Mouse (Mus musculus) thymus, adult 2 months (tissue): ENCODE measurements around the gene Arhgap24. TPM values are rescaled to one million over a fixed set of nuclear protein-coding genes. Genes with fewer than 3 reads are reported as not detected.

ENCODE experiments used
- DNase-seq: peaks from one replicate; pipeline ENCODE4 v3.0.0; 2021
- H3K27ac ChIP-seq: fragments of 200-500 bp; 2 replicates; pipeline ENCODE4 v1.5.1; 2012; ENCODE audit warnings: low read length, control low read depth; ENCODE audit not compliant: control insufficient read depth, insufficient read depth
- H3K27me3 ChIP-seq: fragments of 200-500 bp; 2 replicates; pipeline ENCODE4 v1.6.1; 2012; ENCODE audit warnings: mild to moderate bottlenecking, low read length, moderate library complexity, mixed read lengths; ENCODE audit not compliant: control insufficient read depth, insufficient read depth
- H3K36me3 ChIP-seq: fragments of 200-500 bp; 2 replicates; pipeline ENCODE4 v1.6.1; 2012; ENCODE audit warnings: mild to moderate bottlenecking, low read length, moderate library complexity; ENCODE audit not compliant: control insufficient read depth, insufficient read depth
- H3K4me1 ChIP-seq: fragments of 200-500 bp; replicated peaks from 2 replicates; pipeline ENCODE4 v1.6.1; 2012; ENCODE audit warnings: low read length; ENCODE audit not compliant: control insufficient read depth, insufficient read depth
- H3K4me3 ChIP-seq: fragments of 200-500 bp; 2 replicates; pipeline ENCODE4 v1.5.1; 2012; ENCODE audit warnings: mild to moderate bottlenecking, low read length, control low read depth, moderate library complexity; ENCODE audit not compliant: control insufficient read depth, insufficient read depth
- CTCF ChIP-seq: fragments of 200-500 bp; IDR thresholded peaks from 2 replicates; pipeline ENCODE4 v1.5.1; 2012; ENCODE audit warnings: mild to moderate bottlenecking, control low read depth, low read length, moderate library complexity, borderline replicate concordance; ENCODE audit not compliant: control insufficient read depth, poor library complexity, insufficient read depth; ENCODE audit errors: extremely low read depth
- POLR2A ChIP-seq: fragments of 200-500 bp; IDR thresholded peaks from 2 replicates; pipeline ENCODE4 v1.6.1; 2012; ENCODE audit warnings: mild to moderate bottlenecking, low read length, control low read depth, moderate library complexity; ENCODE audit not compliant: control insufficient read depth, poor library complexity, insufficient read depth; ENCODE audit errors: extremely low read depth
- WGBS: fragments of 180-500 bp; shearing (Covaris S2); methylation state at CpG from one replicate; pipeline ENCODE4 v1.1.7; 2018; 5-methylcytosine and 5-hydroxymethylcytosine counted together
- polyA plus RNA-seq: library from polyadenylated mRNA; depleted of rRNA; stranded (reverse); fragments of >200 nt; gene quantifications from 2 replicates; pipeline ENCODE4 v1.2.3, GENCODE M21; 2012

The Arhgap24 gene
- polyA plus RNA-seq, 1 experiment = 4.5 TPM

DNA sequence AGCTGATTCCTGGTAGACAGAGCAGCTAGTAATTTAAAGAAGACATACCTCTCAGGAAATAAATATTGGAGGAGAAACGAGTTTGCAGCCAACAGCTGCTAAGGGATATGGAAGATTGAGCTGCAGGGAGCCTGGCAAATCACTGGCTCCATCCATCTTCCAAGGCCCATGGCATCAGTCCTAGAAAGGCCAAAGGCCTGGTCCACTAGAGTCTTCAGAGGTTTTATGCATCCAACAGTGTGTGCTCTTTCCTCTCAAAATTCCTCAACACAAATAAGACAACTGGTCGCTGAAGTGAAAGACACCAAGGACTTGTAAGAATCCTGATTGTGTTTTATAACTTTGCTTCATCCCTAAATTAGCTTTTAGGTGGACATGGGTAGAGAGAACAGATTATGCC lies 194.1 kb downstream of the Arhgap24 start:
- Histone ChIP-seq H3K27ac (no peak overlapping the region), H3K4me3 (no peak overlapping the region), H3K27me3 (no peaks in the 10 kb centered on the region), H3K4me1 (no peaks in the 10 kb centered on the region), H3K36me3 (no peaks in the 10 kb centered on the region)
- WGBS = 87% methylated on average over 2 of the region's 2 CpGs
- TF ChIP-seq POLR2A (no peak), CTCF (no peak)
- DNase-seq = no peak

DNA sequence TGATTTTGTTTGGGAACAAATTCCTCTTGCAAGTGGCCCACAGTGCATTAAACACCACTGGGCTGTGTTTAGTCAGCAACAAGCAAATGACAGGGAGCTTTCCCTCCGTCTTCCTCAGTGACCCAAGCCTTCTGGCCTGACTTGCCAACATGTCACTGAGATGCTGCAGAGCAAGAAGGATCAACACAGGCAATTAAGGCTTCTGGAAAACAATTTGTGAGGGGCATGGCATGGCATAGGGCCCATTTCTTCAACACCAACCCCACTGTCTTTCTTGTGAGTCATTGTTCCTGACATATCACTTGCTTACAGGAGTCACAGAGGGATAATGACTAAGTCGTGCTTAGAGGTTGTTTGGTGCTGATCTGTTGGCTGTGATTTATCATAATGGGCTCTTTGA lies 196.0 kb downstream of the Arhgap24 start:
- TF ChIP-seq CTCF (no peak), POLR2A (no peak)

DNA sequence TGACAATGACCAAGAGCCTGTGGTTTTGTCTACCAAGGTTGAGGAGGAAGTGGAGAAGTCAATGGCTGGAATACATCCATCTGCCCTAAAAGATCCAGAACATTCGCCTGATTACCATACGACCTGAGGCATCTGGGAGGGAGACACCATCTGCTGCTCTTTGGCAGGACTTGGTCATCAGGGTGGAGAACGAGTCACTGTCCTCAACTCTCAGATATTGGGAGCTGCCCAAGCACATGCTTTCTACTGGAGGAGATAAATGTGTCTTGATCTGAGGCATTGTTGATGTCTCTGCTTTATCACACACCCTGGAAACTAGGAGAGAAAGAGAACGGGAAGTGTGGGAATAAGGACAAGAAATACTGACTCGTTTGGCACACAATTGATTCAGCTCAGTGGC lies 206.5 kb downstream of the Arhgap24 start:
- Histone ChIP-seq H3K4me3 (no peak overlapping the region), H3K27me3 (no peaks in the 10 kb centered on the region), H3K27ac (no peak overlapping the region), H3K36me3 (no peaks in the 10 kb centered on the region), H3K4me1 (no peaks in the 10 kb centered on the region)
- 80% methylated on average over 5 of the region's 5 CpGs for WGBS
- no peak for TF ChIP-seq CTCF
- TF ChIP-seq POLR2A = no peak
- no peak for DNase-seq

More for the DNA sequence above, 196.0 kb downstream of the Arhgap24 start:
- Histone ChIP-seq H3K27me3 (no peaks in the 10 kb centered on the region), H3K4me3 (no peak overlapping the region), H3K27ac (no peak overlapping the region), H3K4me1 (no peaks in the 10 kb centered on the region), H3K36me3 (no peaks in the 10 kb centered on the region)
- DNase-seq = no peak
- 46% methylated on average over 2 of the region's 2 CpGs for WGBS

DNA sequence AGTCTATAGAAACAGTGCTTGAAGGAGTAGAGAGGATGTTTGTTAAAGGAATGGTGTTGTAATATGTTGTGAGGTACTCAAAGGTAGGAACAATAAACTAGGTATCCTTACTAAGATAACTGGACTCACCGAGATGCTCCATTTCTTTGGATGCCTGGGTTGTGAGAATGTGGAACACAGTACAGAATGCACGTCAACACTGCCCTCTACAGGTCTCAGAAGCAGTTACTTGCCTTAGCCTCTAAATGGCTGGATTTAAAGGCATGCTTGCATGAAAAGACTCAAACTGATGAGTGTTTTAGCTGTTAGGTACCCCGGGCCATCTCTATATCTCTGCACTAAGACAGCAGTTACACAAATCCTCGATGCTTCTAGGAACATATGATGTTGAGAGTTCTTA lies 211.3 kb downstream of the Arhgap24 start:
- 15% methylated on average over 4 of the region's 4 CpGs for WGBS
- no peak for TF ChIP-seq CTCF
- no peak for TF ChIP-seq POLR2A
- no peaks in the 10 kb centered on the region for H3K36me3 ChIP-seq
- peak; percentile 27 for DNase-seq
- no peaks in the 10 kb centered on the region for H3K27me3 ChIP-seq
- H3K27ac ChIP-seq = no peak overlapping the region
- H3K4me1 ChIP-seq = no peaks in the 10 kb centered on the region
- H3K4me3 ChIP-seq = no peak overlapping the region

DNA sequence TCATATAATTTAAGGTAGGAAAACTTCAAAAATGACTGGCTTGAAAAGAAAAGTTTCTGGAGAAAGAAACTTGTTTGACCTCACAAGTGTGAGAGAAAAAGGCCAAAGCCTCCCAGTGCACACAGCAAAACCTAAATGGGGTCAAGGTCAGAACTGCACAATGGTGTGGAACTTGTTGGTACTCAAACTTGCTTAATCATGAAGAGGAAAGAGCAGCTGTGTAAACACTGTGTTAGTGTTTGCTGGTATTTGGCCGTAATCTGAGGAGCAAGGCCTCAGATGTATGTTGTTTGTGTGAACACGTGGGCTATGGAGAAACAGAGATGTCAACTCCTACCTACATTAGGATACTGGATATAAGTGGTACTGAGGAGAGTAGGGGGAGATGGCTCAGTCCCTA lies 212.0 kb downstream of the Arhgap24 start:
- Histone ChIP-seq H3K27me3 (no peaks in the 10 kb centered on the region), H3K36me3 (no peaks in the 10 kb centered on the region), H3K4me3 (no peak overlapping the region), H3K27ac (no peak overlapping the region), H3K4me1 (no peaks in the 10 kb centered on the region)
- no peak for TF ChIP-seq CTCF
- TF ChIP-seq POLR2A = no peak
- no peak for DNase-seq
- WGBS = 96% methylated on average over 2 of the region's 2 CpGs

DNA sequence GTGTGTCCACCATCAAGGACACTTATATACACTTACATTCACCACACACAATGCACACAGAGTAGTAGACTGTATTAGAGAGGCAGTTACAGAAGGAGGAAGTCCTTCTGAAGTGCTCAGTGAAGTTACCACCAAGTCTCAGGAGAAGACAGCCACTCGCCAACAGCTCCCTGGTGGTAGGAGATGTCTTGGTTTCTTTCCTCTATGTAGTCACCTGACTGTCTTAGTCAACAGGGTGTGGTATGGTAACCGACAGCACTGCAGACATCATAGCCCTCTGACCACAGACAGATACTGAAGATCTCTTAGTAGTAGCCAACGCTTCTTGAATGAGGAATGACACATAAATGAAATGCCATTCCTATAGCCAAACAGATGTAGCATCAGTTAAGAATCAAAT lies 212.7 kb downstream of the Arhgap24 start:
- TF ChIP-seq POLR2A = no peak
- no peak for TF ChIP-seq CTCF
- no peak for DNase-seq
- Histone ChIP-seq H3K27me3 (no peaks in the 10 kb centered on the region), H3K4me3 (no peak overlapping the region), H3K27ac (no peak overlapping the region), H3K36me3 (no peaks in the 10 kb centered on the region), H3K4me1 (no peaks in the 10 kb centered on the region)
- WGBS = 28% methylated on average over 3 of the region's 3 CpGs

DNA sequence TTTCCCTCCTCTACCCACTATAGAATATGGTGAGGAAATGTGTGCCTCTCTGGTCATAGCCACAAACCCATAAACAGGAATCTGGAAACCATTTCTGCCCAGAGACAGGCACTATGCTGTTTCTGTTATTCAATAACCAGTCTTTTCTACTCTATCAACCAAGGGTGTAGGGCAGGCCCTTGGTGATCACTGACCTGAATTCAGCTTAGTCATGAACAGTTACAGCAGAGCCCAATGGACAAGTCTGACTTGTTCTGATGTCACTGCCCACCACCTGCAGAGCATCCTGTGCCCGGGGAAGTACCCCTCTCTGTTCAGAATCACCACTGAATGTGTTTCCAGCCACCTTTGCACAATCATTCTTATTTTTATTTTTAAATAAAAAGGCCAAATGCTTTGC lies 216.6 kb downstream of the Arhgap24 start:
- H3K4me3 ChIP-seq = no peak overlapping the region
- no peak for DNase-seq
- WGBS = 8% methylated on average over 1 of the region's 1 CpGs
- H3K27me3 ChIP-seq = no peaks in the 10 kb centered on the region
- H3K4me1 ChIP-seq = no peaks in the 10 kb centered on the region
- no peaks in the 10 kb centered on the region for H3K36me3 ChIP-seq
- no peak overlapping the region for H3K27ac ChIP-seq
- TF ChIP-seq POLR2A (no peak), CTCF (no peak)
